Mouse (Mus musculus): ENCODE measurements around the gene Sim1.

Gene Sim1

DNA sequence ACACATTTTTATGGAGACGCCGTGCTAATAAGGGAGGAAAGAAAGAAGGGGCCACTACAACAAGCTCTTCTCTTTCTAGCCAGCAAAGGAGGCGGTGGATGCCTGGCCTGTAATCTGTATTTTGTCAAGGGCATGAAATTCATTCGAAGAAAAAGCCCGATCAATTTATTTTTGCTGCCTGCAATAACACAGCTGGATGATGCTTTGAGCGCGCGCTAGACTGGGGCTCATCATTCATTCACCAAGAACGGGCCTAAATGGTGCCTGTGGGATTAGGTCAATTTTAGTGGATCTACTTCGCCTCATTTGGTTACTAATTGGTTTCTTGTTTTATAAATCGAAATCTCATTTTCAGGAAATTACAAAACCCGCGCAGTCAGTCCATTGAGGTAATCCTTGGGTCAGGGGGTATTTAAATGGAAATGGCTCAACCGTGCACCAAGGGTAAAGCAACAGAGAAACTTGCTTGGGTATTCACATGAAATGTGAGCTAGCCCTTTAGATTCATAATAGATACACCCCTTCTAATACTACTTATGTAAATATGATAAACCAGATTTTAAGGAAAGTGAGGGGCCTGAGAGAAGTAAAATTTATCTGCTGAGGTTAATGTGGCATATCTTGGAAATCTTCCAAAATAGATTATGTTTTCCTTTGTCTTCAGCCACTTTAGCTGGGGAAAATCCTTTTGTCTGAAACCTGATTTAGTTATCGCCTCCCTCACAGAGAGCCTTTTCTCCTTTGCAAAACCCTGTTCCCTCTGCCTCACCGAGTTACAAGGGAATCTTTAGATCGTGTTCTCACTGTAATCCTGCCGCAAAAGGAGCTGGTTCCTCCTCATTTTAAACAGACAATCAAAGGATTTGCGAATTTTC lies 7.3 kb downstream of the Sim1 start:
- DNase-seq (ENCODE audit: low read depth, low spot score), result no peak

DNA sequence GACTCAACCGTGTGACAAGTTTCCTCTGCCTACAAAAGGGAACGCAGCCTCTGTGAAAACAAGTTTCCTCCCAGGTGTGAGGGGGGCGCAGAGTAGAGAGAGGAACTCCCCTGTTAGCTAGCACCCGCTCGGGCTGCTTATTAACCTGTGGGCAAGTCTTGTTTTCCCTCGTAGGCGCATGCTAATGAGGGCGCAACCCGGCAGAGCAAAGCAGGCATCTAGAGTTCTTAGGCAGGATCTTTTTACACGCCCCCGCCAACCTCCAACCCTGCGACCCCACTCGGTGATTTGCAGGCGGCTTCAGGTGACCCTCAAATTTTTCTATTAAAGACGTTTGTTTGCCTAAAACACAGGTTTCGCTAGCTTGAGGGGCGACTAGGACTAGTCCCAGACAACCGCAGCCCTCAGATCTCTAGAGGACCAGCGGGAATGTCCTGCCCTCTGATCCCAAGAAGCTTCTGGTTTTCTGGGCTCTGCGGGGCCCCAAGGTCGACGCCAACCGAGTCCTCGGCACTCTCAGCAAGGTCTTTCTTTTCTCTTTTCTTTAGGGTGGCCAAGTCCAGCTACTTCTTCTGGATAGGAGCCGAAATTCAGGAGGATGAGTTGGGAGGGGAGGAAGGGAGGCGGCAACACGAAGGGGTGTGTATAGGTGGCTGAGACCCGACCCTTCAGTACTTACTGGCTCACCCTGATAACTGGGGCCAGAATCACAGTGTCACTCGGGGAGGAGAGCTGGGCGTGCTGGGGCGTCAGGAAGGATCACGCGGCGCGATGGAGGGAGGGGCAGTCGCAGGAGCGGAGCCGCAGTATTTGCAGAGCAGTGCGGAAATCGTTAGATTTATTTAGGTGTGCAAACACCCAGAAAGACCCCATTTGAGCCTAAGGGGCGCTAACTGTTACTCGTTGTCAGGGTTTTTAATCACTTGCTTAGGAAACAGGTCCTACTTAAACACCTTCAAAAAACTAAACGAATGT lies 8.5 kb downstream of the Sim1 start:
- DNase-seq (ENCODE audit: low read depth, low spot score), result peak; percentile 46

DNA sequence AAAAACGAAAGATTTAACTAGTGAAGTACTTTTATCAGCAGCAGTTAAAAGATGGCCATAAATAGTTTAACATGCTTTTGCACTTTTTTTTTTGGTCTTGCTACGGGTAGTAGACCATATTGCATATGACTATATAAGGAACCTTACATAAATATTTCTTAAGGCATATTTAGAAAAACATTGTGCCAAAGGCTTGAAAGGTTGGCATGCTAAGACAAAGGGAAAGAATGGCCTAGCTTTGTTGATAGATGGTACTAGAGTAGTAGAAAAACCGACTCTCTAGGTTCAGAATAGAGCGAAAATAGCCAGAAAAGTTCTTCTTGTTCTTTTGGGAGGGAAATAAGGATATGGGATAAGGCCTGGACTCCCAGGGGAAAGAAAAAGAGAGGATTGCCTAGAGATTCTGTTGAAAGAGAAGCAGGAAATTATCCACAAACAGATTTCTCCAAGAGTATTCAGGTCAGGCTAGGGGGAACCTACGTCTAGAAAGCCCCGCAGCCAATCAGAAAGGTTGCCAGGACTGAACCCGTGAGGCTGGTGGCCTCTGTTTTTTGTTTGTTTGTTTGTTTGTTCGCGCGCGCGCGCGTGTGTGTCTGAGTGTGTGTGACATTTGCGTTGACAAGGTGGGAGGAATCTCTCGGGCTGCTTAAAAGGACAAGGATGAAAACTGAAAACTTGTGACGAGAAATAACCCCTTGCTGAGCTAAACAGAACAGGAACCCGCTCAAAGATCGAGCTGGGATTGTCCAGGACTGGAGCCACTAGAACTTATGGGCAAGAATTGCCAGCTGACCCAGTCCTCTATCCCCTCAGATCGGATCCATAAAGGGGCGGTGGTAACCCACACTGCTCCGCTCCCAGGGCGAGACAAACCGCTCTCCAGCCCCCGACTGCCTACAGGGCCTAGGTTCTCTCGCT lies 9.6 kb downstream of the Sim1 start:
- no peak for DNase-seq (ENCODE audit: low read depth, low spot score)

DNA sequence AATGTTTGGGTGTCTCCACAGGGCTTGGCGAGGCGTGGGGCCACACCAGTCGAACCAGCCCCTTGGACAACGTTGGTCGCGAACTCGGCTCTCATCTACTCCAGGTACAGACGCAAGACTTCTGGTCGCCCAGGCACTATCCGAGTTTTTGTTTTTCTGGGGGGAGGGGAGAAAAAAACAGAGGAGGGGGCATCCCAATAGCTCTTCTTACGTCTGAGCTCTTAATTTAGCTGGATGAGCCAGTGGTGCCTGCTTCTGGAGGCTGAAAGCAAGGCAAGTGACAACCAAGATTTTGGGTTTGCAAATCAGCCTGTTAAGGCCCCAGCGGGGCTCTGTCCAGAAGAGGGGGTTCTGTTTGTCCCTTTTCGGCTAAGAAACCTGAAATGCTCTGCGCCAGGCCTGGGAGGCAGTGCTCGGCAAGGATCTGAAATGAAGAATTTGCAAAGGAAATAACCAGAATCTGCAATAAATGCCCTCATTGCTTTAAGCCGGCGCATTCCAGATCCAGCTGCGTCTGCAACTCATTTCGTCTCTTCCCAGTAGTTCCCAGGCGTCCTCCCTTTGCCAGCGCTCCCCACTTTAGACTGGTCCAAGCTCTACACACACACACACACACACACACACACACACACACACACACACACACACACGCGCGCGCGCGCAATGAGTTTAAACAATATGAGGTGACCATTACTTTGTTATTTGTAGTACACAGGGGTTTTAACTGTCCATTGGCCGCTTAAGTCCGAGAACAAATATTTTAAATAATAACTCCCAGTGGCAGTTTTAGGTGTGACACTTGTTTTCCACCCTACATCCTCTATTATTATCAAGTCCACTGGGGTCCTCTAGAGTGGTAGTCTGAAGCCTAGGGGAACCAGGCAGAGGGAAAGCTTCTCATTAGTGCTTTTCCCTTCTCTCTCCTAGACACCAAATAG lies 10.5 kb downstream of the Sim1 start:
- no peak for DNase-seq (ENCODE audit: low read depth, low spot score)

DNA sequence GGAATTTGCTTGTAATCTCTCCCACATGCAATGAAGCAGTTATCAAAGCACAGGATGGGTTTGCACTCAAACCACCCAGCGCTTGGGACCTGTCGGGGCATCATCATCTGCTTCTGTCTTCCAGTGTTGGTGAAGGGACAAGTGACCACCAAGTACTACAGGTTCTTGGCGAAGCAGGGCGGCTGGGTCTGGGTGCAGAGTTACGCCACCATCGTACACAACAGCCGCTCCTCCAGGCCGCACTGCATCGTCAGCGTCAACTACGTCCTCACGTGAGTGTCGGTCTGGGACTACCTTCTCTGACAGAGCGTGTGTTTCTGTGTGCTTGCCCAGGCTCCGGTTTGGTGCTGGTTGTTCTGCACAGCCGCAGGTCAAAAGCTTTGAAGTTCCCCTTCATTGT lies 15.8 kb downstream of the Sim1 start:
- peak; percentile 46 for DNase-seq (ENCODE audit: low read depth, low spot score)

DNA sequence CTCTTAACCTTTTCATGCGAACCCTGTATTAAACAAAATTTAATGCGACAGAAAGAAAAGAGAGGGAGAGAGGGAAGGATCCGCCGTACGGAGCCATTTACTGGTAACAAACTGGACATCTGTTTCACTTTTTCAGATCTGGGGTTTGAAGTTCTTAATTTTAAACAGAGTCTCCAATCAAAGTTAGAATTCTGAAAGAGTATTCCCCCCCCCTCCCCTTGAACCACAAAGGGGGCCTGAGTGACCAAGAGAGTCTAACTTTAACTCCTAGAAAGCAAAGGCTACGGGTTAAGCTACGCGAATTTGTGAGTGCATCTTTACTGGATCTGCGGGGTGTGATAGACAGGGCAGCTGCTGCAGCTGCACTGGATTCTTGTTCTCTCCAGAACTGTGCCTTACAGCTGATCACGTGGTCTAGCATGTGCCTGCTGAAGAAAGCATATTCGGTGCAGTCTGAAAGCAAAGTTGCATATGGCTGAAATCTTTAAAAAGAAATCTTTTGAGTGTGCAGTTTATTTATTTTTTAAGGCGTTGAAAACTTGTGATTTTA lies 16.4 kb downstream of the Sim1 start:
- no peak for DNase-seq (ENCODE audit: low read depth, low spot score)

DNA sequence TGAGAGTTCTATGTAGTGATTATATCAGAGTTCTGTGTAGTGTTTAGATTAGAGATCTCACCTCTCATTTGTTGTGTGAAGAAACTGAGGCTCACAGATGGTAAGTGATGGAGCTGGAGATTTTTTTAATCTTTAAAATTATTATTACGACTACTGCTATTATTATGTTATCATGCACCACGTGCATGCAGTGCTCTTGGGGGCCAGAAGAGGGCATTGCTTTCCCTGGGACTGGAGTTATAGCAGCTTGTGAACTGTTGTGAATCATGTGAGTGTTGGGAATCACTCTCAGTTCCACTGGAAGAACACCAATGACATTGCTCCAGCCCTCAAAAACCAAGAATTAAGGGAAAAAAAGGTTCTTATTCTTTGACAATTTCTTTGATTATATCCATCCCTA lies 21.1 kb downstream of the Sim1 start:
- peak; percentile 45 for DNase-seq (ENCODE audit: low read depth, low spot score)

DNA sequence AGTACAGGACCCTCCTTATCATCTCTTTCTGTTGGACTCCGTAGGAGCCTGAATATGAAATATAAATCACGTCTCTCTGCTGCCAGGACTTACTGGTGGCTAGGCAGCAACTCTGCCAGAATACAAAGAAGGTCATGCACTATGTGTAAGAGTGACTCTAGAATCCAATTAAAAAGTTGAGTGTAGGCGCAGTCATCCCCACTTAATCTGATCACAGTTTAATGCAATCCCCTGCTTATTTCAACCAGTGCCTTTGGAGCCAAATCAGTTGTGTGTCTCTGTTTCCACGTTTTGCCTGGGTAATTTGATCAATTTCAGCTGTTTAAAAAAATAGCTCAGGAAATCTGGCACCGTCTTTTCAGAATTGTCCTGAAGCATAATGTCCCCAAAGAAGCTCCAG lies 34.7 kb downstream of the Sim1 start:
- no peak for DNase-seq (ENCODE audit: low read depth, low spot score)

DNA sequence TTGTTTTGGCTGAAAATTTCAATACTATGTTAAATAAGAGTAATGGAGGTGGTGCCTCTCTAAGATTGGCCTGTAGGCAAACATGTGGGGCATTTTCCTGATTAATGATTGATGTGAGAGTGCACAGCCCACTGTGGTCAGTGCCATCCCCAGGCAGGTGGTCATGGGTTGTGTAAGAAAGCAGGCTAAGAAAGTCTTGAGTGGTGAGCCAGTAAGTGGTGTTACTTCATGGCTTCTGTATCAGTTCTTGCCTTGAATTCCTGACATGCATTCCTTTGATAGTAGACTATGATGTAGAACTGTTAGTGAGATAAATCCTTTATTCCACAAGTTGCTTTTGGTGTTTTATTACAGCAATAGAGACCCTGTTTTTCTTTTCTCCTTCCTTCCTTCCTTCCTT lies 41.1 kb downstream of the Sim1 start:
- DNase-seq (ENCODE audit: low read depth, low spot score), result no peak

DNA sequence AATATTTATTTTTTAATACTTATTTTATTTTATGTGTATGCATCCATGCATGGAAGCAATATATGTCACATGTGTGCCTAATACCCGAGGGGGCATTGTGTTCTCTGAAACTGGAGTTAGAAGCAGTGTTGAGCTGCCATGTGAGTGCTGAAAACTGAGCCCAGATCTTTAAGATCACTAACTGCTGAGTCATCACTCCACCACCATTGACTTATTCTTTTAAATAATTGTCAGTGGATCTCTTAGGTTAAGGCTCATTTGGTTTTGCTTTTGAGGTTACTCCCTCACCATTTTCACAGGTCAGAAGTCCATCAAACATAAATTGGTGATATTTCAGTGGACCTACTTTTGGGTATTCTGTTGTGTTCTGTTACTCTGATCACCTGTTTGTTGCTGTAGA lies 79.1 kb downstream of the Sim1 start:
- DNase-seq (ENCODE audit: low read depth, low spot score), result no peak

DNA sequence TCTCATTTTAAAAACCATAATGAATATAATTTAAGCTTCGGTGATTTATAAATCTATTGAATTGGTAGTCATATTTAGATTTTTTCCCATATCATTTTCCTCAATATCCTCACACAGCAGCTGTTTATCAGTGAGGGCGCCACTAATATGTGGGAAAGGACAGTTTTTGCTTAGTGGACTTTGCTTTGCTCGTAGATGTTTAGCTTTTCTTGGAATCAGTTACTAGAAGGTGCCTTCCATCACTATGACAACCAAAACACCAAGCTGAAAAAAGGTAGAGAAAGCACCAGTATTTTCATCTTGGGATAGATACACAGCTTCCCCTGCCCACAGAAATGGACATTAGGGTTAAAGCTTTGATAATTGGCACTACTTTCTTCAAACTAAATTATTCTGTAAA lies 87.3 kb downstream of the Sim1 start:
- no peak for DNase-seq (ENCODE audit: low read depth, low spot score)

DNA sequence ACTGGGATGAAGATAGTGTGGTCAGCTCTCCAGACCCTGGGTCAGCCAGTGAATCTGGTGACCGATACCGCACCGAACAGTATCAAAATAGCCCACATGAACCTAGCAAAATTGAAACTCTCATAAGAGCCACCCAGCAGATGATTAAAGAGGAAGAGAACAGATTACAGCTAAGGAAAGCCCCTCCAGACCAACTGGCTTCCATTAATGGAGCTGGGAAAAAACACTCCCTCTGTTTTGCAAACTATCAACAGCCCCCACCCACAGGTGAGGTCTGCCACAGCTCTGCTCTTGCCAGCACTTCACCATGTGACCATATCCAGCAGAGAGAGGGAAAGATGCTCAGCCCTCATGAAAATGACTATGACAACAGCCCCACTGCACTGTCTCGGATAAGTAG lies 89.1 kb downstream of the Sim1 start:
- no peak for DNase-seq (ENCODE audit: low read depth, low spot score)

DNA sequence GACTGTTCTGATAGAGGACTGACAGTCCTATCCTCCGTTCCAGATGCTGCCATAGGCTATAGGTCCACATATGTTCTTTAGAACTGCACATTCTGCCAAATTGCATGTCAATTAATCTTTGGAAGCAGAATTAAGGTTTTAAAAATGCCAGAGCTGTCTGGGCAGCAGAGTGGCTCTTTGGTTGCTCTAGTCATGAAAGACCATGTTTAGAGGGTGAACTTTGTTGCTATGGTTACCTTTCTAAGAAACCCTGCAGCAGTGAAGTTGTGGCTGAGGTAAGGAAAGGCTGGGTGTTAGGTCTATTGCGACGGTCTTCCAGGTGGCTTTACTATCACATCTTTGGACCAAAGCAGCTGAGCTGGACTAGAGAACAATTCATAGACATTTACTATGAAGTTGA lies 113.2 kb downstream of the Sim1 start:
- no peak for DNase-seq (ENCODE audit: low read depth, low spot score)

DNA sequence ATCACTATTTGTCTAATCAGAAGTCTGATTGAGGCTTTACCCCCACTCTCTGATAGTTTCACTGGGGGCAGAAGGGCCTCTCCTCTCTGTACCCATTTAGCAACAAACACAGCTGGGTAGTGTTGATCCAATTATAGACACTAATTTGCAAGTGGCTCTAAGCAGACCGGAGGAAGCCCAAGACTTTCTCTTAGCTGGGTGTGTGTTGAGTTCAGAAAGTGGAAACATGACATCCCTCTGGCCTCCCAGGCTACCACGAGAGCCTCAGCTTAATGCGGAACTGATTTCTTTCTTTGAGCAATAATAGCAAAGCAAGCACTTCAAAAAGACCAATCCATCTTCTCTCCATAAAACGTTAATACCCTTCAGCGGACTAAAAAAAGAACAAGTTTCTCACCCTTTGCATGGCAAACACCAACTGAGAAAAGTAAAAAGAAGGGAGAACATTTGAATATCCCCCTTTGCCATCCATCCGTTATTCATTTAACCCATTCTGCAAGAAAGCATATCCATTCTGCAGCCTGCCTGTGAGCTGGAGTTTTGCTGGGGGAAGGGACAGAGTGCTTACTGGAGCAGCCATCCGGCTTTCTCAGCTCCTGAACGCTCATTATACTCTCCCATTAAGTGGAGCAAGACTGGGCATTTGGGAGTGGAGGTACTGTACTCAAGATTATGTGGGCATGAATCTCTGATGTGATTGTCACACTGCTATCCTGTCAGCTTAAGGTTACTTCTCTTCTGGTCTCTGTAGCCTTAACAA lies 117.0 kb downstream of the Sim1 start:
- no peak for DNase-seq (ENCODE audit: low read depth, low spot score)

DNA sequence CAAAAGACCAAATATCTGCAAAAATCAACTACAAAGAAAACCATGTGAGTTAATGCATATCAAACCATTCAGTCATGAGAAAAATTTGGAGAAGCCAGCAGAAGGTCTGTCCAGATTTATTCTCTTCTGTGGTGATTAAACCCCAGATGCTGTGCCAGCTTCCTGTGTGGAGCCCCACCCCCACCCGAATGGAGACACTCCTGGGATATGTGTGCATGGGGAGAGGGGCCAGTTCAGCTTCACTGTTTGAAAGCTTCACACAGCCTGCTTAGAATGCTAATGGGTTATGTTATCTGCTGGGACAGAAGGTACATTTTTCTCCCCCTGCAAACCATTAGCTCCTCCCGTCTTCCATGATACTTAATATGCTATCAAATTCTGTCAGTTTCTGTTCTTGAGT lies 120.3 kb downstream of the Sim1 start:
- no peak for DNase-seq (ENCODE audit: low read depth, low spot score)

DNA sequence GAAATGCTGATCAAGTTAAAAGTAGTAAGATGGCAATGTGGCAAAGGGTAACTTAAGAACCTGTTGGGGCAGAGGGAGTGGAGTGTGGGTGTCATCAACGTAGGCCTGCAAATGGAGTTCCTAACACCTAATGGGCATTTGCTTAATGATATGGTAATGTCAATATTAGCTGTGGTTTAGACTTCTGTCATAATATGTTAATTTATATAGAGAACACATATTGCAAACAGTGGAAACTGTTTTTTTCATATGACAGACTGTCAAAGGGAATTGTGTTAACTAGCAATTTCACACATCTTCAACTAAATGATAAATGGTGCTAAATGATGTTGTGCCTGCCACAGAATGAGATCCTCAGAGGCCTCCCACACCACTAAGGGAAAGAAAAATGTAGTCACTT lies 120.8 kb downstream of the Sim1 start:
- no peak for DNase-seq (ENCODE audit: low read depth, low spot score)

DNA sequence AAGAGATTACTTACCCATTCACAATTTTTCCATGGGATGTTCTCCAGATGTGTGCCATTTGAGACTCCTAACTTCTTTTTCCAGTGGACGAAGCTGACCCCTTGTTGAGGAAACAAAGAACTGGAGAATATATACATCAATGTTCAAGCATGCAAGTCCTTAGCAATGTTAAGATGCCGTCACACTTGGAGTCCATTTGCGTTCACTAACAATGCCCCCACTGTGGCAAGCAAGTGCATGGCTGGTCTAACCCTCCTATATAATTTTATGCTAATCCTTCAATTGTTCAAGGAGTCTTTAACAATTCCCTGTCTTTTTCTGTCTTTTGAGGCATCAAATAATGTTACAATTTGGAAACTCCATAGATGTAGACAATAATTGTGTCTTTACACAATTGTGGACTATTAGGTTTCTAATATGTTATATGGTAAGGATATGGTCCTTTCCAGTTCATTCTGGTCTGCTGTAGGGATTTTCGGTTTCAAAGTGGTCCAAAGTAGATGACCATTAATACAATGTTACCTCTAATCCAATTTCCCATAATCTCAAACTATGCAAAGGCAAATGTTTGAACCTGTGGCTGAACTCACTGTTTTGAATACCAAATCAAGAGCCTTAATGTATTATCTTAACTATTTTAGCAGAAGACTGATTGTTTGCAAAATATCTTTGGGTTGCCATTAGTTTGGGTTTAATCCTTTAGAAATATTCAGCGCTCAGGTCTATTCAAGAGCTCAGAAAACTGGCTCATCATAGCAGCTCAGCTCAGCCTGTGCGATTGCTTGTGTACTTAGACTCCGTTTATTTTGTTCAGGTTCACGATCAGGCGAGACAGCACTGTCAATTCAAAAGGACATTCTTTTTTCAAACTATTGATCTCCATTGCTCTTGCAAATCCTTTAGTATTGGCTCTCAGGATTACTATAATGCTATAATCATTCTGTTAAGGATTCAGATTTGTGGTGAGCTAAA lies 129.0 kb downstream of the Sim1 start:
- DNase-seq (ENCODE audit: low read depth, low spot score), result no peak
